Comparison of ENCODE assay signal across 9 mouse cellular contexts in the genomic region with DNA sequence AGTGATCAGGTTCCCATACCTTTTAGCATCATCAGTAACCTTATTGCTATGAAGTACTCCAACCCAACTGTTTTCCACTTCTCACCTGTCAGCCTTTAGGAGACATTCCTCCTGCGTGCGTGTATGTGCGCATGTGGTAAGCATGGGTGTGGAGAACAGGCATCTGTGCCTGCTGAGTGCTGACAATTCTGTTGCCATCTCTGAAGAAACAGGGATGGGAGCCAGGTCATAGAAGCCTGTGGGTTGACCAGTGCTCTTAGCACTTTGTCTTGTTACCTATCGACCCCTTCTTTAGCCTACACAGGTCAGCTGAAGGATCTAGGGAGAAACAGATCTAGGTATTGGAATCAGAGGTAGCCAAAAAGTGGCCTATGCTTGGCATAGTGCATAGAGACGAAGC. TPM values are rescaled to one million over a fixed set of nuclear protein-coding genes. Genes with fewer than 3 reads are reported as not detected.
DNase-seq lines count a peak whose midpoint lies in the region; ATAC-seq and TF ChIP-seq lines count a peak whose summit lies in the region.
"Had no signal": no experiment of that assay in that cellular context is flagged by ENCODE, and none has a peak within 500 bp of the region (broad histone marks: within the 10 kb centered on the region; RNA-seq: fewer than 3 reads in every experiment).

No protein-coding gene starts in this region.

- 81% methylated on average over 5 of the region's 5 CpGs for WGBS in forebrain, embryonic 13.5 days
- WGBS in forebrain, embryonic 11.5 days = 91% methylated on average over 5 of the region's 5 CpGs
- WGBS in limb, embryonic 15.5 days = 87% methylated on average over 5 of the region's 5 CpGs

- H3K9ac ChIP-seq in forebrain, embryonic 13.5 days = 0 out of 2 replicates have a peak overlapping the region, but pooled peaks have one; percentile 9
- H3K9ac ChIP-seq in forebrain, embryonic 11.5 days (ENCODE audit: low read length) = no peak overlapping the region
- H3K9ac ChIP-seq in limb, embryonic 15.5 days = no peak overlapping the region

- no peaks in the 10 kb centered on the region for H3K27me3 ChIP-seq in forebrain, embryonic 13.5 days
- no peaks in the 10 kb centered on the region for H3K27me3 ChIP-seq in forebrain, embryonic 11.5 days (ENCODE audit: control insufficient read depth, insufficient read depth, low read length)
- no peaks in the 10 kb centered on the region for H3K27me3 ChIP-seq in limb, embryonic 15.5 days

- H3K36me3 ChIP-seq in forebrain, embryonic 13.5 days (ENCODE audit: poor library complexity, severe bottlenecking) = no peaks in the 10 kb centered on the region
- no peaks in the 10 kb centered on the region for H3K36me3 ChIP-seq in forebrain, embryonic 11.5 days (ENCODE audit: control insufficient read depth, insufficient read depth, low read length)
- no peaks in the 10 kb centered on the region for H3K36me3 ChIP-seq in limb, embryonic 15.5 days

- DNase-seq in forebrain, embryonic 11.5 days (ENCODE audit: low spot score) = no peak
- no peak for DNase-seq in layer of hippocampus, adult 2 months (ENCODE audit: low spot score in 2 of 2)
- DNase-seq in layer of hippocampus, adult 9-10 months (ENCODE audit: low spot score) = no peak
- DNase-seq in cerebellum, postnatal 36 days = peak; percentile 45 to 61
- no peak for DNase-seq in retina, embryonic 14.5 days (ENCODE audit: low spot score)
- DNase-seq in adrenal gland, adult 18-20 months (ENCODE audit: low spot score in 2 of 2) = no peak
- DNase-seq: spleen, adult 18-20 months had no signal

- H3K4me1 ChIP-seq in forebrain, embryonic 13.5 days = peaks cover 36% of the 10 kb centered on the region
- H3K4me1 ChIP-seq in forebrain, embryonic 11.5 days (replicated peaks; ENCODE audit: control insufficient read depth, insufficient read depth, low read length) = peaks cover 6% of the 10 kb centered on the region; the same call in 1 of the 2 replicates
- peaks cover 58% of the 10 kb centered on the region for H3K4me1 ChIP-seq in limb, embryonic 15.5 days

- H3K4me3 ChIP-seq in forebrain, embryonic 13.5 days = no peak overlapping the region
- no peak overlapping the region for H3K4me3 ChIP-seq in forebrain, embryonic 11.5 days (ENCODE audit: low read depth, low read length)
- no peak overlapping the region for H3K4me3 ChIP-seq in layer of hippocampus, adult 2 months
- H3K4me3 ChIP-seq in limb, embryonic 15.5 days = no peak overlapping the region

- ATAC-seq in forebrain, embryonic 13.5 days = no peak
- ATAC-seq in forebrain, embryonic 11.5 days (replicated peaks; ENCODE audit: low FRiP score) = no peak
- ATAC-seq in limb, embryonic 15.5 days (ENCODE audit: insufficient number of reproducible peaks, low FRiP score, low TSS enrichment, low read depth) = no peak

- no peak overlapping the region for H3K4me2 ChIP-seq in forebrain, embryonic 13.5 days
- H3K4me2 ChIP-seq in forebrain, embryonic 11.5 days (ENCODE audit: low read depth, low read length, severe bottlenecking) = no peak overlapping the region
- H3K4me2 ChIP-seq in limb, embryonic 15.5 days = no peak overlapping the region

- peak overlapping the region; percentile 59 for H3K27ac ChIP-seq in forebrain, embryonic 13.5 days
- H3K27ac ChIP-seq in forebrain, embryonic 11.5 days (ENCODE audit: low read depth, low read length) = no peak overlapping the region
- peak overlapping the region; percentile 68; the same call in 1 of the 2 replicates for H3K27ac ChIP-seq in layer of hippocampus, adult 2 months
- H3K27ac ChIP-seq in limb, embryonic 15.5 days = peak overlapping the region; percentile 72

- no peaks in the 10 kb centered on the region for H3K9me3 ChIP-seq in forebrain, embryonic 13.5 days (replicated peaks)
- H3K9me3 ChIP-seq in forebrain, embryonic 11.5 days (ENCODE audit: control insufficient read depth, low read length) = no peaks in the 10 kb centered on the region
- no peaks in the 10 kb centered on the region for H3K9me3 ChIP-seq in limb, embryonic 15.5 days

- TF ChIP-seq CTCF in layer of hippocampus, adult 2 months (conservative IDR thresholded peaks at IDR 0.05) = no peak

RNA-seq across cellular contexts. Expression of gene Hic1, which starts 35.9 kb away (rescaled TPM):
- polyA plus RNA-seq in forebrain, embryonic 13.5 days (2015; fragmentation: Nextera tagmentation; extraction: Ambion mirVana) = 1.2 and 1.5 TPM in 2 replicates
- polyA plus RNA-seq in forebrain, embryonic 11.5 days (2014; fragmentation: Nextera tagmentation; extraction: Ambion mirVana) = 0.86 and 1.1 TPM in 2 replicates
- total RNA-seq in layer of hippocampus, adult 2 months (2021) = 1 to 10 TPM; 3.8 to 3.9 TPM
- polyA plus RNA-seq in limb, embryonic 15.5 days (2015; fragmentation: Nextera tagmentation; extraction: Ambion mirVana) = 17.2 and 21.2 TPM in 2 replicates
- total RNA-seq in adrenal gland, adult 18-20 months (2021) = 10 to 100 TPM in 1 of 2 experiments, 1 to 10 TPM in 1; 5.4 to 13.1 TPM

RNA-seq across cellular contexts. Expression of gene Ovca2, which starts 45.2 kb away (rescaled TPM):
- 22.8 and 25.1 TPM in 2 replicates for polyA plus RNA-seq in forebrain, embryonic 13.5 days (2015; fragmentation: Nextera tagmentation; extraction: Ambion mirVana)
- polyA plus RNA-seq in forebrain, embryonic 11.5 days (2014; fragmentation: Nextera tagmentation; extraction: Ambion mirVana) = 32.7 and 34.4 TPM in 2 replicates
- 10 to 100 TPM; 19.3 to 22.4 TPM for total RNA-seq in layer of hippocampus, adult 2 months (2021)
- polyA plus RNA-seq in limb, embryonic 15.5 days (2015; fragmentation: Nextera tagmentation; extraction: Ambion mirVana) = 22.5 and 23.3 TPM in 2 replicates
- 10 to 100 TPM; 15.9 to 19.8 TPM for total RNA-seq in adrenal gland, adult 18-20 months (2021)

RNA-seq across cellular contexts. Expression of gene Dph1, which starts 57.6 kb away (rescaled TPM):
- polyA plus RNA-seq in forebrain, embryonic 13.5 days (2015; fragmentation: Nextera tagmentation; extraction: Ambion mirVana) = 13.9 and 15.8 TPM in 2 replicates
- 21.8 and 24.0 TPM in 2 replicates for polyA plus RNA-seq in forebrain, embryonic 11.5 days (2014; fragmentation: Nextera tagmentation; extraction: Ambion mirVana)
- total RNA-seq in layer of hippocampus, adult 2 months (2021) = 10 to 100 TPM; 30.7 to 31.4 TPM
- 21.1 and 23.3 TPM in 2 replicates for polyA plus RNA-seq in limb, embryonic 15.5 days (2015; fragmentation: Nextera tagmentation; extraction: Ambion mirVana)
- total RNA-seq in adrenal gland, adult 18-20 months (2021) = 10 to 100 TPM; 23.4 to 34.5 TPM

Comparison
In these comparisons a context has a peak if more than half of its experiments do, and no peak if none do; other contexts are left out.
1. DNase-seq: peak in cerebellum, postnatal 36 days (2 of 2); none in forebrain, embryonic 11.5 days (single experiment), layer of hippocampus, adult 2 months (0 of 2), layer of hippocampus, adult 9-10 months (single experiment), retina, embryonic 14.5 days (single experiment) and adrenal gland, adult 18-20 months (0 of 2).